Mouse (Mus musculus): ENCODE data around the gene Etv4.

The Etv4 gene

GRCm38 (mm10) chr11:101784488-101785142 is 556 bp downstream of the Etv4 start:
- DNase-seq, result peak; percentile 57 to 66

DNA sequence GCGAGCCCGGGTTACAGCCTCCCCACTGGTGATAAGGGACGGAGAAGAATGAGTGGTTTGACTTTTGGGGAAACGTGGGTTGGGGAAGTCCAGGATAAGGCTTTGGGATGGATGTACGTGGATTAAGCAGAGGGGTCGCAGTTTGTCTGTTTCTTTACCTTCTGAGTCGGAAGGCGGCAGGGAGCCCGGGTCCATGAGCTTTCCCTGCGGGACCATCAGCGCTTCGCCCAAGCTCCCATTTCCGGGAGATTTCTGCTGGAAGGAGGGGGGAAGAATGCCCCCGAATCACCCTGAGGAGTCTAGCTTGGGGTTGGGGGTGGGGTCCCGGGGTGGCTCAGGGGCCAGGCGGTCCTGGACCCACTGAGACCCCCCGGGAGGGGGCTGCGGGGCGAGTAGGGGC is 1.1 kb downstream of the Etv4 start:
- peak in 1 of 2 experiments; percentile 35 for DNase-seq

DNA sequence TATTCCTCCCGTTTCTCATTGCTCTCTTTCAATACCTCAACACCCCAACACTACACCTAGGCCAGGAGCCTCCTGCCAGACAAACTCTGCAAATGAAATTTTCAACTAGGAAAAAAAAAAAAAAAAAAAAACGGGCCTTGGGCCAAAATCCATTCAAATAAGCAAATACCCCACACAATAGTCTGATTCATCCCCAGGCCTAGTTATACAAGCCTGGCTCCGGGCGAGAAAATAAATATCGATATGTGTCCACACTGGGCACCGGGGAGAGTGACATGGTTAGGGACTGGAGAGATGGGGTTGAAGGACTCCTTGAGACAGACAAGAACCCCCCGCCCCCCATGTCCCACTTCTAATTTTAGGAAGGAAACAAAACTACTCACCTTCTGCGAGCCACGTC is 1.6 kb downstream of the Etv4 start:
- no peak for DNase-seq

DNA sequence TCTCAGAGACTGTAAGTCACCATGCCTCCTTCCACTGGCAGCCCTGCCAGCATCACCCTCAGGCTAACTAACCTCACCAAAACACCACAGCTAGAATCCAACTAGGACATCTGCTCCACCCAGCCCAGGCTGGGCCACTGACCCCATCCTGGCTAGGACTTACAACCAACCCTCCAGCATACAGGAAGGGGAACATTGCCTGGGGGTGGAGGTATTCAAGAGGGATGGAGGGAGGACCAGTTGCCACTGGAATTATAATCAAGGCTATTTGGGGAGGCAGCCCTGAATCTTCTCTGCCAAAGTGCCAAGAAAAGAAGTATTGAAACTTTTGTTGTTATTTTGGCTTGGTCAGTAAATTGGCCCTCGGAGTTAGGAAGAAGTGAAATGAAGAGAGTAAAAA is 2.0 kb downstream of the Etv4 start:
- no peak for DNase-seq

GRCm38 (mm10) chr11:101776846-101777245 is 8.3 kb downstream of the Etv4 start:
- no peak for DNase-seq

- DNase-seq, result peak; percentile 37 to 58
These were observed 12.7 kb downstream of the Etv4 start for GRCm38 (mm10) chr11:101772449-101772848.

GRCm38 (mm10) chr11:101772027-101772426 is 13.1 kb downstream of the Etv4 start:
- DNase-seq, result no peak

DNA sequence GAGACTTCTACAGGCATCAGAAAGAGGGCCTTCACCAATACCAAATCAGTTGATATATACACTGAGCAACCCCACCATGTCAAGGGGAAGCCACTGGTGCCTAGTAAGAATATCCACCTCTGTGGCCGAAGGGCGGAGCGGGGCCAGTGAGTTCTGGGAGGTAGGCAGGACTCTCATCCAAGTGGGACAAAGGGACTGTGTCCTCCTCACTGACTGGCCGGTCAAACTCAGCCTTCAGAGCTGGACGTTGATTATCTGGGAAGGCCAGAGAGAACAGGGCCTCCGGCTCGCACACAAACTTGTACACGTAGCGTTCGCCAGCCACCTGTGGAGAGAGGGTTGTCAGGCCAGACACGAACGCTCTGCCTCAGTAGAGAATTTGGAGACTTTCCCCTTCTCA is 14.9 kb downstream of the Etv4 start:
- no peak for DNase-seq

DNA sequence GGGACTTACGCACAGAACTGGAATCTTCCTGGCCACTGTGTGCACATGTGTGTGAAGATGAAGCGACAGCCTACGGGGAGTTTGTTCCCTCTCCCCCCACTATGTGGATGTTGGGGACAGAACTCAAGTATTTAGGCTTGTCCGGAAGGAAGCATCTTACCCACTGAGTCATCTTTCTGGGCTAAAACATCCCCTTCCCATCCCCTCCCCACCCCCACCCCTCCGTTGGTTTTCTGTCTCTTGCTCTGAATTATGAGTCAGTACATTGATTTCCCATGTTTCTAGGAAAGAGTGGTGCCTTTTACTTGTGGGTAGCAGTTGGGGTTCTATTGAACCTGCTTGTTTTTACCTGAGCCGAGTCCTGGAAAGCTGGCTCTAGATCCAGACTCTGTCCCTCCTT is 16.4 kb downstream of the Etv4 start:
- DNase-seq, result no peak

GRCm38 (mm10) chr11:101767326-101767725 is 17.8 kb downstream of the Etv4 start:
- DNase-seq, result no peak

DNA sequence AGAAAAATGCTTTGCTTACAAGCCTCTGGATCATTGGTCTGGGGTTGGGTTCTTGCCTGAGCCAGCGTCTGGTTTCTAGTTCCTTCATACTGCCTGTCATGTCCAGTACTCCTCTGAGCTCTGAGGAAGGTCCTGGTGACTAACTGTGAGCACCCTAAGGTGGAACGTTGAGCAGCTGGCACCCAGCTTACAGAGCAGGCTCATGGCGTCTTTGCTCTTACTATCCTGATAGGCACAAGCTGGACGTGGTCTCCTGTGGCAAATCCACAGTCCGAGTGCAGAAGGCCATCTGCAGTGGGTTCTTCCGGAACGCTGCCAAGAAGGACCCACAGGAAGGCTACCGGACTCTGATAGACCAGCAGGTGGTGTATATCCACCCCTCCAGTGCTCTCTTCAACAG is 20.6 kb downstream of the Etv4 start:
- no peak for DNase-seq

- peak in 1 of 2 experiments; percentile 59 for DNase-seq
These were observed 21.4 kb downstream of the Etv4 start for GRCm38 (mm10) chr11:101763723-101764122.

GRCm38 (mm10) chr11:101759530-101759929 is 25.6 kb downstream of the Etv4 start:
- no peak for DNase-seq

GRCm38 (mm10) chr11:101758431-101758830 is 26.7 kb downstream of the Etv4 start:
- peak; percentile 36 to 56 for DNase-seq

DNA sequence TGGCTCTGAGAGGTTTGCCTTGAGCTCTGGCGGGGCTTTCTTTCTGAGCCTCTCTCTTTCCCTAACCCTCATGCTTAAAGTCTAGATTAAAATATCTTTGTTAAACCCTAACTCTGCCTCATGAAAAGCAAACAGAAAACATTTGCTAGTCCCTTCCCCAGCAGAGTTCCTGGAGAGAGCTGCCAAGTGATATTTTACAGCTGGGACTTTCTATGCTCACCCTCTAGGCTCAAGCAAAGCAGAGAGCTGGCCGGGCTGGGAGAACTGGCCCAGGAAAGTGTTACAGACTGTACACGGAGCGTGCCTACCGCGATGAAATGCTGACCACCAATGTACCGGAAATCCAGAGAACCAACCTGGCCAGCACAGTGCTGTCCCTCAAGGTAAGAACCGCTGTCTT is 27.8 kb downstream of the Etv4 start:
- no peak for DNase-seq

GRCm38 (mm10) chr11:101756616-101757015 is 28.6 kb downstream of the Etv4 start:
- DNase-seq, result no peak

DNA sequence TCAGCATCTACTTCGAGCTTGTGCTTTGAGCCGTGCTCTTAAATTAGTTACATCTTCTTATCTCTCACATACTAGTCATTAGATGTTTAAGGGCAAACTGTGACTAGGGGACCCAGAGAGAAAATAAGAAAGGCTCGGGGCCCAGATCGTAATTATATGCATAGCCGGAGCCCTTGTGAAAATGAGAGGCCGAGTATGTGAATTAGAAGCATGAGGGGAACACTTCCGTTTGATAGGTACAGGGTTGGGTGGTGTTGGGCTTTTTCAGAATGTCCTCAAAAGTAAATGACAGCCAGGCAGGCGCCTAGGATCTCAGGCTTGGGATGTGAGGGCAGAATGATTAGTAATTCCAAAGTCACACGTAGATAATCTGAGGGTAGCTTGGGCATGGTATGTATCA is 51.6 kb downstream of the Etv4 start:
- no peak for DNase-seq

DNA sequence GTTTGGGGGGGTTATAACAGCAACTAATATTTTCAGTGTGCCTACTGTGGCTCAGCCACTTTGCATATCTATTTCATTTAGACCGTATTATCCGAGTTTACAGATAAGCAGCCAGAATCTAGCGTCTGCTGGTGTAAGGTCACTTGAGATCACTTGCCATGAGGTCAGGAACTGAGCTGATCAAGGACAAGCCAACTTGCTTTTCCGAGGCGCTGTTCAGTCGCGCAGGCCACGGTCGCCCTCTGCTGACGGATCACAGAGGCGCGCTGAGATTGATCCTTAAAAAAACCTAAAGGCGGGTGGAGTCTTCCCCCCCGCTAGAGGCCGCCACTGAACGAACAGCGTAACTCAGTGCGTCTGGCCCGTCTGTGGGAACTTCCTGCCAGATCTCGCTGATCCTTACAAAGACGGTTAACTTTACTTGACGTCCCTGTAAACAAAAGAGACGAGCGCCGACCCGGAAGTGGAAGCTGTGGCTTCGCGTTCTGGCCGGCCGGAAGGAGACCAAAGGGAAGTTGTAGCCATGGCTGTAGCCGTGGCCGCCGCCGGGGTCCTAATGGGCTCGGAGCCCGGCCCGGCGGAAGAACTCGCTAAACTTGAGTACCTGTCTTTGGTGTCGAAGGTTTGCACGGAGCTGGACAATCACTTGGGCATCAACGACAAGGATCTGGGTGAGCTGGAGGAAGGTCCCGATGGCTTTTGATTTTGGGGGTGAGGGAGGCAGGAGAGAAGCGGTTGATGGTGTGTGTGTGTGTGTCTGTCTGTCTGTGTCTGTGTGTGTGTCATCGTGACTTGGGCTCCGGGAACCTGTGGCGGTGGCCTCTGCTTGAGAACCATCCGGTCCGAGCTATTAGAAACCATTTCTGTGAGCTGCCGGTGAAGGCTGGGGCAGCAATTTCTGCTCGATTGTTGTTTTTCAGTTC is 52.4 kb downstream of the Etv4 start, which contains the start of gene Dhx8:
Gene Dhx8 (plus strand): TSS at position 402 of the 923 bp plus-strand sequence.
- DNase-seq, result peak; percentile 99

DNA sequence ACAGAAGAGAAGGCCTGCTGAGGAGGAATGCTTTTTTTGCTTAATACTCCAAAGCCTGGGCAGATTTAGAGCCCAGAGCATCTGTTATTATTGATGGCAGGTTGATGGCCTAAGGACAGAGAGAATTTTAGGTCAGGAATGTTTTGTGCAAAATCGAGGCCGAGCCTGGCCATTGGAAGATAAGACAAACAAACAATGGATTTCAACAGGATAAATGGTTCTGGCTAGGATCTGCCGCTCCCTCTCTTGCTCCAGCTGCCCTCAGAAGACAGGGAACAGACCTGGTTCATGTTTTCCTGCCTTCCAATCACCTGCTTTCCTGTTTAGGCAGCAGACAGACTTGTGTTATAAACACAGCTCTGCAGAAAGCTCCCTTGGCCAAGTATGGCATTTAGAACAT is 55.9 kb downstream of the Etv4 start:
- no peak for DNase-seq

DNA sequence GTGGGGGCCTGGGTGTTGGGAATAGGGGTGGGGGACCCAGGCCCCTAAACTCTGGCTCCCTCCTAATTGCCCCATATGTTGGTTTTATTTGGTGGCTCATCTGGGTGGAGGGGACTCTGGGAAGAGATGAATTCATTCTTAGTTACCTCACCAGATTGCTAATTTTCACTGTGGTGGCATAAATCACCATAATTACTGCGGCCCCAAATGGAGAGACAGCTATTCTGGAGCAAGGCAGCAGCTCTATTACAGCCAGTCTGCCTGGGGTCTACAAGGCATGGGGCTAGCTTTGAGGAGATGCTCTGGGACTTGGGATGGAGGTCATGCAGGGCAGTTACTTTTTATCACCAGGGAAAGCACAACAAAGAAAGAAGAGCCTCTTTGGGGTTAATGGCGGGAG is 58.4 kb downstream of the Etv4 start:
- no peak for DNase-seq

- DNase-seq, result no peak
These were observed 60.1 kb downstream of the Etv4 start for GRCm38 (mm10) chr11:101725043-101725442.

DNA sequence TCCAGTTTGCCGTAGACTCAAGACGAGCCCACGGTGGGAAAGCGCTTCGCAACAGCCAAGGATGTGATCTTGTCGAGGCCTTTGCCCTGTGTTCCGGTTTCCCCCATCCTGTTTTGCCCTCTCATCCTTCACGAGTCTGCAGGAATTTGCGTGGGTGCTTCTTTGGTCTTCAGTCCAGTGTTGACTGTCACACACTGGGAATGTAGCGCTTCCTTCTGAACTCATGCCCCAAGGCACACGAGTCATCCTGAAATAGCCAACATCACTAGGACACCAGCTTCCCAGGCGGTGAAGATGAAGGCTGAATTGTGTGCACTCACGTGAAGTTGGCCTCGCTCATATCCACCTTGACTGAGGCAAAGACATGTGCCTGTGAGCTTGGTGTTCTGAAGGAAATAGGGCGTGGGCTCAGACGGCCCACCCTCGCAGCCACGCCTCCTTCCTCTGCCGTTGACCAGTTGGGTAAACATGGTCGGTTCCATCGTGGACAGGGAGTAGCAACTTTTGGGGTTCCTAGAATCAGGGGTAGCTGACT is 65.1 kb downstream of the Etv4 start:
- no peak for DNase-seq

All from cerebellum, postnatal 14 days (tissue).